ENCODE assay signal across 8 mouse cellular contexts in genomic region chr5:117900921-117901705, GRCm38 (mm10).
DNase-seq lines count a peak whose midpoint lies in the region; ATAC-seq and TF ChIP-seq lines count a peak whose summit lies in the region.
"Had no signal": no experiment of that assay in that cellular context is flagged by ENCODE, and none has a peak within 500 bp of the region (broad histone marks: within the 10 kb centered on the region; RNA-seq: fewer than 3 reads in every experiment).

No protein-coding gene starts in this region.

- no peak overlapping the region for H3K9ac ChIP-seq in kidney, embryonic 15.5 days
- H3K9ac ChIP-seq: limb, embryonic 15.5 days had no signal

- H3K4me3 ChIP-seq in E14TG2a.4 (replicated peaks; ENCODE audit: low read length) = no peak overlapping the region
- no peak overlapping the region for H3K4me3 ChIP-seq in embryonic facial prominence, embryonic 10.5 days
- H3K4me3 ChIP-seq in kidney, embryonic 15.5 days (replicated peaks) = no peak overlapping the region
- H3K4me3 ChIP-seq: limb, embryonic 15.5 days had no signal

- 0 out of 2 replicates have a peak, but pooled peaks have one; percentile 41 for ATAC-seq in kidney, embryonic 15.5 days (replicated peaks; ENCODE audit: low FRiP score)

- DNase-seq in R1 (ENCODE audit: low read depth, low spot score) = peak; percentile 91
- DNase-seq in embryonic facial prominence, embryonic 10.5 days (ENCODE audit: low spot score) = peak; percentile 45
- DNase-seq in heart, postnatal 36 days = no peak
- DNase-seq in thymus, postnatal 25 days = no peak
- no peak for DNase-seq in ovary, postnatal 36 days (ENCODE audit: low spot score)

- intact Hi-C loops in heart, postnatal 36 days (cut with DNase I) = no loop called here

- peaks cover 6% of the 10 kb centered on the region; the same call in 1 of the 2 replicates for H3K9me3 ChIP-seq in E14TG2a.4 (ENCODE audit: low read length)
- no peaks in the 10 kb centered on the region for H3K9me3 ChIP-seq in embryonic facial prominence, embryonic 10.5 days
- no peaks in the 10 kb centered on the region for H3K9me3 ChIP-seq in kidney, embryonic 15.5 days (replicated peaks)
- H3K9me3 ChIP-seq: limb, embryonic 15.5 days had no signal

- H3K4me2 ChIP-seq in kidney, embryonic 15.5 days = no peak overlapping the region
- H3K4me2 ChIP-seq: limb, embryonic 15.5 days had no signal

- peaks cover 13% of the 10 kb centered on the region for H3K27me3 ChIP-seq in E14TG2a.4 (ENCODE audit: insufficient read depth, low read length)
- H3K27me3 ChIP-seq in embryonic facial prominence, embryonic 10.5 days (replicated peaks; ENCODE audit: low read depth, poor library complexity, severe bottlenecking) = peaks cover 25% of the 10 kb centered on the region
- peaks cover 4% of the 10 kb centered on the region; the same call in 1 of the 2 replicates for H3K27me3 ChIP-seq in kidney, embryonic 15.5 days
- H3K27me3 ChIP-seq: limb, embryonic 15.5 days had no signal

- no peaks in the 10 kb centered on the region for H3K36me3 ChIP-seq in E14TG2a.4 (ENCODE audit: insufficient read depth, low read length)
- no peaks in the 10 kb centered on the region for H3K36me3 ChIP-seq in embryonic facial prominence, embryonic 10.5 days (replicated peaks)
- no peaks in the 10 kb centered on the region for H3K36me3 ChIP-seq in kidney, embryonic 15.5 days
- H3K36me3 ChIP-seq: limb, embryonic 15.5 days had no signal

- H3K27ac ChIP-seq in embryonic facial prominence, embryonic 10.5 days (replicated peaks) = no peak overlapping the region
- H3K27ac ChIP-seq in kidney, embryonic 15.5 days = 0 out of 2 replicates have a peak overlapping the region, but pooled peaks have one; percentile 37
- H3K27ac ChIP-seq: limb, embryonic 15.5 days had no signal

- WGBS in embryonic facial prominence, embryonic 10.5 days = 19% methylated on average over 13 of the region's 13 CpGs
- 21% methylated on average over 13 of the region's 13 CpGs for WGBS in kidney, embryonic 15.5 days

- peaks cover 66% of the 10 kb centered on the region for H3K4me1 ChIP-seq in E14TG2a.4 (replicated peaks; ENCODE audit: low read depth, low read length)
- H3K4me1 ChIP-seq in embryonic facial prominence, embryonic 10.5 days = peaks cover 43% of the 10 kb centered on the region
- H3K4me1 ChIP-seq in kidney, embryonic 15.5 days = peaks cover 29% of the 10 kb centered on the region

- peak; percentile 20; the same call in 1 of the 2 replicates for TF ChIP-seq CTCF in E14TG2a.4 (conservative IDR thresholded peaks at IDR 0.05; ENCODE audit: low read length)

Comparison
In these comparisons a context has a peak if more than half of its experiments do, and no peak if none do; other contexts are left out.
1. DNase-seq: peak in R1 (single experiment) and embryonic facial prominence, embryonic 10.5 days (single experiment); none in heart, postnatal 36 days (0 of 2), thymus, postnatal 25 days (single experiment) and ovary, postnatal 36 days (single experiment).